Mouse (Mus musculus): ENCODE results near the gene Zc3h10.

GRCm38 (mm10) chr10:128504641-128505370 is 42.8 kb downstream of the Zc3h10 start:
- no peak for TF ChIP-seq EP300 (IDR thresholded peaks at IDR 0.05; ENCODE audit: low read depth)
- TF ChIP-seq CTCF (IDR thresholded peaks at IDR 0.05; ENCODE audit: low read depth) = 0 out of 2 replicates have a peak, but pooled peaks have one; percentile 17
